Mouse (Mus musculus) layer of hippocampus, postnatal 36 days (tissue): ENCODE data around the gene Psmg1. TPM values are rescaled to one million over a fixed set of nuclear protein-coding genes. Genes with fewer than 3 reads are reported as not detected.

ENCODE experiments used
- DNase-seq, 2 experiments: peaks; one replicate each; pipeline ENCODE4 v3.0.0; 2022
- microRNA-seq, 2 experiments: library from miRNA; unstranded; fragments of <30 nt; microRNA quantifications; one replicate each; pipeline ENCODE4 v1.2.0; 2021
- total RNA-seq, 2 experiments: library from RNA; stranded (reverse); gene quantifications; 2 replicates each; pipeline ENCODE4 v1.2.3; 2021

Gene Psmg1
- total RNA-seq, 2 experiments from 2014 or later, result 16.6 to 16.7 TPM

DNA sequence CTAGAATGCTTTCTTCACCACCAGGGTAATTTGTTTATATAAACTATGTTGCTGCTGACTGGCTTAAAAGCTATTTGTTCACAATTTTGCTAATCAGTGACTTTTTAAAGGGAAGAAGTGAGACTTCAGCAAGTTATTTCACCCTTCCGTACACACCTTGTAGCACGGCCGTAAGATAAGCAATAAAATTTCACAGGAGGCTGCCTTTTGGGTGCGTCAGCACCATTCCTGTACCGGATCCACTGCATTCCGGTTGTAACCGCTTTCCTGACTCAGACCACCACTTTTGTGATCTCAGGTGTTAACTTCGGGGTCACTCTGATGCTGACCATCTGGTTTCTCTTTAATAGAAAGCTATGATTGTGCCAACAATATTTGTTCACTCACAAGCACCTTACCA lies 32.7 kb downstream of the Psmg1 start:
- no peak for DNase-seq

DNA sequence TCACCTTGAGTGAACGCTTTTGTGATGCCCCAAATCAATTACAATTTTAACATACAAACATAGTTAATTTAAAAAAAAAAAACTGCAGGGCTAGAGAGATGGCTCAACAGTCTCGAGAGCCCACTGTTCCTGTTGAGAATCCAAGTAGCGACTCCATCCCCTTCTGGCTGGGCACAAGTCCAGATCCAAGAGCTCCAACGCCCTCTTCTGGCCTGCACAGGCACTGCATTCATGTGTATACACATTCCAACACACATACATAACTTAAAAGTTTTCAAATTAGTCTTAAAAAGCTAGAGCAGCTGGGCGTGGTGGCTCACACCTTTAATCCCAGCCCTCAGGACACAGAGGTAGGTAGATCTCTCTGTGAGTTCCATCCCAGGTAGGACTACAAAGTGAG lies 34.1 kb downstream of the Psmg1 start:
- no peak for DNase-seq

DNA sequence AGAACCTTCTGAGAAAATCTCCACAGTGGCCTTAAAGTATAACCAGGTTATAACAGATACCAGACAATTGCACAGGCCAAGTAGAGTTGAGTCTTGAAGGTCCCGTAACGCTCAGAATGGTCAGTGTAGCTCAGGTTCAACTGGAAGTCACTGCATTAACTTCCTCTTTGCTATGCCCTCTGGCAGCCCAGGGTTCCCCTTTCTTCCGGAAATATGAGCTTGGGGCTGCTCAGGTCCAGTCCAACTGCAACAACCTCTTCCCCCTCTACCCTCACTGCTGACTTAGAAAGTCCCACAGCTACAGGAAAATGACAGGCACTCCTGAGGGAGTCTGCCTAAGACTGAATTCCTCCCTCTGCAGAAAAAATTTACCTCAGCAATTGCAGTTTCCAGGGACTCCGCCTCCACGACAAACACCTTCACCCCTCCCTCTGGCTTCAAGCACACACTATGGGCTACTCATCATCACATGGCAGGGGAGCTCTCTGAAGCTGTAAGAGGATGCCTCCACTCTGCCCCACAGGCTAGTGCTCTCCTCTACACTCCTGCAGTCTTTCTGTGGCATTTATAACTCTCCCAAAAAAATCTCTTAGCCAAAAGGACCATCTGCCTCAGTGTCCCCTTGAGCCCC lies 34.9 kb downstream of the Psmg1 start:
- DNase-seq, result no peak

DNA sequence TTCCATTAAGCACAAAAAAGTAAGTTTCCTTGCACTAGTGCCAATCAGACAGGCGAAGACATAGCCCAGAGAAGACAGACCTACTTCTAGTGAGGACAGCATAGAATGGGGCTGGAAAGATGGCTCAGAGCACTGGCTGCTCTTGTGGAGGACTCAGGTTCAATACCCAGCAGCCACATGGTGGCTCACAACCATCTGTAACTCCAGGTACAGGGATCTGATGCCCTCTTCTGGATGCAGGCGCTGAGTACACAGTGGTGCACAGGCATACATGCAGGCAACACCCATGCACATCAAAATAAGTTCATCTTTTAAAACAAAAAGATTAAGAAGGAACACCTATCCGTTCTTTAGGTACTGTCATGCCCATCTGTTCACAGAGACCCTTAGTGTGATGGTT lies 36.4 kb downstream of the Psmg1 start:
- DNase-seq, result no peak

DNA sequence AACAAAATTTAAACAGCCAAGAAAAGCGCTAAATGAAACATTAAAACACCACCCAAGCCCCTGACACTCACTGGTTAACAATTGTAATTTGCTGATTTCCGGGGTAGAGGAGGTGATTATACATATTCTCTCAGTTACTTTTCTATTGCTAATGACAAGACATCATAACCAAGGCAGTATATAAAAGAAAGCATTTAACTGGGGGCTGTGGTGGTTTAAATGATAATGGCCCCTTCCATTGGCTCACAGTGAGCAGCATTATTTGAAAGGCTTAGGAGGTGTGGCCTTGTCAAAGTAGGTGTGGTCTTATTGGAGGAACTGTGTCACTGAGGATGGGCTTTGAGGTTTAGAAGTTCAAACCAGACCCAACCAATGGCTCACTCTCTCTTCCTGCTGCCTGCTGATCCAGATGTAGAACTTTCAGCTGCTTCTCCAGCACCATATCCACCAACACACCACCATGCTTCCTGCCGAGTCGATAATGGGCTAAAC lies 37.6 kb downstream of the Psmg1 start:
- DNase-seq, result no peak

DNA sequence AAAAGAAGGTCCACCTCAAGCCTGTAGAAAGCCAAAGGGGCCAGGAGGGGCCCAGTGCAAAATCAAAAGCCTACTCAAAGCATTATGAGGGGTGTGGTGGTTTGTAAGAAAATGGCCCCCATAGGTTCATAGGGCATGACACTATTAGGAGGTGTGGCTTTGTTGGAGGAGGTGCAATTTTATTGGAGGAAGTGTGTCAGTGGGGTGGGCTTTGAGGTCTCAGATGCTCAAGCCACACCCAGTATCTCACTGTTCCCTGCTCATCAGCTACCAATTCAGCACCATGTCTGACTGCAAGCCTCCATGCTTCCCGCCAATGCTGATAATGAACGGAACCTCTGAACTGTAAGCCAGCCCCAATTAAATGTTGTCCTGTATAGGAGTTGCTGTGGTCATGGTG lies 39.3 kb downstream of the Psmg1 start:
- DNase-seq, result no peak

DNA sequence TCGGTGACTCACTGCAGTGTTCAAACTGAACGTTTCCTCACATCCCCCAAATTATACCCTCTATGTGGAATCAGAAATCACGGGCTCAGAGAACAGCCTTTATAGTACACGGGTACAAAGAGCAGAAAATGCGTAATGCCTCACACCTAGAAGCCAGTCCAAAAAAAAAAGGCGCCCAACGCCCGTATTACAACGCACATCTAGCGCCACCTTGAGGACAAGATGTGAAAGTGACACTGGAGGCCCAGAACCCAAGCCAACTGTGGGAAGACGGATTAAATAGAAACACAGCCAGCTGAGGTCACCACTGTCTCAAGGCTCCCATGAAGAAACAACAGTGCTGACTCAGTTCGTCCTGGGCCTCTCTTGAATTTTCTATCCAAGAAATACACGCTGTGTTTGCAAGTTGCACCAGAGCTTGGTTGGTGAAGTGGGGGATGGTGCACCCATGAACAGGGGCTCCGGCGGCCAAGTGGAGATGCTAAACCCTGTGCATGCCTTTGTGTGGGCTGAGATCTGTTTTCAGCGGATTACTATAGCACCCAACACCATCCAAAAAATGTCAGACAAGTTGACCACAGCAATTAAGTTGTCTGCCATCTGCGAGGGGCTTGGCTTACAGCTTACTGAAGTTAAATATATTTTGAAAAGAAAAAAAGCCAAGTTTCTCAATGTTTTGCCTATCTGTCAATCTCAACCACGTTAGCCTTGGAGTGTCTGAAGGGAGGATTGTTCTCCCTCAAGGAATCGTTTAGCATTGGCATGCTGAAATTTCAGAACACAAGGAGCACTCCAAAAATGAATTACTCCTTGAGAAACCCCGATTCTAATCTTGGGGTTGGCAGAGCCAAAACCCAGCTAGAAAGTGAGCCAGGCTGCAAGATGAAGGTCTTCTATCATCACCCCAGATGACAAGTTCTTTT lies 45.1 kb downstream of the Psmg1 start:
- DNase-seq, result peak; percentile 59 to 68

DNA sequence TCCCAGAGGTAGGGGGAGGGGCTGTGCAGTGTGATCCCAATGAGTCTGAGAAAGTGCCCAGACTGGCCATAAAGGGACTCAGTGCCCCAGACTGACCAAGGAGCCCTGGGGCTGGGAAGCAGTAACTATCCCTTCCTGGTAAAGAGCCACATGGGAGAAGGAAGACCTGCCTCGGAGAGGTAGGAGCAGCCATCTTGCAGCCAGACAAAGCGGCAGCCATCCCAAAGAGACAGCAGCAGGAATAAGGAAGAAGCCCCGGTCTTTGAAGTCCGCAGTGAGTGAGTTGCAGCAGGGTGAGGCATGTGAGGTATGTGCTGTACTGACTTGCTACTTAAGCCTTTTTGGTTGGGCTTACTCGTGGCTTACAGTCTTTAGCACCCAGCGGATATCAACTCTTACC lies 47.6 kb downstream of the Psmg1 start:
- DNase-seq, result no peak

DNA sequence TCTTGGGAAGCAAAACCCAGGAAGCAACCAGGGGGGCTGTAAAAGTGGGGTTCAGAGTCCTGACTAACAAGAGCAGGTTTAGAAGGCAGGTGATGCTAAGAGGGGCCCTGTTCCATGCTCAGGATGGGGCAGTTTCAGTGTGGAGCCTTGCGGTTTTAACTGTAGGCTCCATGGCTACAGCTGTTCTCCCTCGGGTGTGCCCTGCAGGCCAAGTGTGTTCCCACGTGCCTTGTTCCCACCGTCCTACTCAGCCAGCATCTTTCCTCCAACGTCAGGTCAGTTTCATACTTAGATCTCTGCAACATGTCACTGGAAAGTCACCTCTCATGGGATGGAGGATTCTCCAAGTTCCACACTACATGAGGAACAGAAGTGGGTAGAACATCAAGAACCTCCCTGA lies 49.2 kb downstream of the Psmg1 start:
- DNase-seq, result no peak

DNA sequence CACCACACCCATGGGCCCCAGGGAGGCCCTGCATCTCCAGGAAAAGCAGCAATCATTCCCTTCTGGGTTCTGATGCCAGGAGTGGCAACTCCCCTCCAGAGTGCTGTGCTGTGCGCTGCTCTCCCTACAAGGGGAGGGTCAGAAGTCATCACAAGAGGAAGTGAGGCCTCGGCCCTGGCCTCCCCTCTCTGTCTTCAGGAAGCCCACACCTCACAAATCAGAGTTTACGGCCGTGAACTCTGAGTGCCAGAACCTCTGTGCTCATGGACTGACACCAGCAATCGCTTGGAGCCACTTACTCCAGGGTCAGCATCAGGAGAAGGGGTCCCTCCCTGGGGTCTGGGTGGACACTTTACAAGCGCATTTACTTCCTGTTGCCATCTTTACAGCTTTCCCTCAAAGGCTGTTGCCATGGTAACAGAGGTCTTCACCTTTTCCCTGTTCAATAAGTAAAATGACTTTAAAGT lies 55.2 kb downstream of the Psmg1 start:
- DNase-seq, result no peak

DNA sequence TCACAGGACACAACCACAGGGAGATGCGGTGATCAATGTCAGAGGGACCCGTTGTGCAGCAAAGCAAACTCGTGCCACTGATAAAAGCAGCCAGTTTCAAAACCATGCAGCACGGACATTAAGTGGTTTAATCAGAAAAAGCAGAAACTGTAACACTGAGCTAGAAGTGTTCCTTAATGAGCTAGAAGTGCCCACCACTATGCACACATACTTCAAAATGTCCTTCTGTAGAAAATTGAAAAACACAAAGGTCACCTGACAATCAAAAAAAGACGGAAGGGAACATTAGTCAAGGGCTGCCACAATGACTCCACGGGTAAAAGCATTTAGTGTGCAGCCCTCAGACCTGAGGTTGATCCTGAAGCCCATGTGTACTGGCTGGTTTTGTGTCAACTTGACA lies 57.9 kb downstream of the Psmg1 start:
- no peak for DNase-seq

DNA sequence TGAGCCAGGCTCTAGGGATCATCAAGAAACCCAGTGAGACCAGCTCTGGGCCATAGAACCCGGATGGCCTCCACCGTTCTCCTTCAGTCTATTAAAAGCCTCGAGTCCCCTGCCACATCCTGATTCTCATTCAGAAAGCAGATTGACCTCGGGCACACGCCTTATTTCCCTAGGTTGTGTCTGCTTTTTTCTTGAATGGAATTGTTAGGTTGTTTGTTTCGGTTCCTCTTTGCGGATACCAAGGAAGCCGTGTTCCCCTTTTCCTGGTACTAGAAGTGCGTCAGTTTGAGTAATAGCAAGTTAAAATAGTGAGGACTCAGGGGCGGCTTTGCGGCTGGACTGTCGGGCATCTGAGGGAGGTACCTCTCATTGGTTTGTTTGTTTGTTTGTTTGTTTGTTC lies 59.3 kb downstream of the Psmg1 start:
- no peak for DNase-seq

Small RNA genes within 50 kb of the gene (microRNA-seq; reads per million reads assigned to microRNA genes)
- 0 reads per million in 2 experiments for gene Gm27833

Other genes starting within 250 kb of the Psmg1 start
- 100 to 1,000 TPM; 138 to 140 TPM for gene Brwd1, start 91.6 kb upstream of the Psmg1 start, total RNA-seq
- gene Hmgn1, start 136.8 kb upstream of the Psmg1 start, total RNA-seq, result 10 to 100 TPM; 79.7 to 91.4 TPM
- gene Wrb, start 154.4 kb upstream of the Psmg1 start, total RNA-seq, result 10 to 100 TPM; 70.8 to 73.3 TPM
- 1 to 10 TPM; 1.6 to 1.7 TPM for gene Lca5l, start 201.3 kb upstream of the Psmg1 start, total RNA-seq
- gene Sh3bgr, start 209.5 kb upstream of the Psmg1 start, total RNA-seq, result 1 to 10 TPM; 2.2 to 2.9 TPM
- 10 to 100 TPM; 48.7 to 57.1 TPM for gene B3galt5, start 244.8 kb upstream of the Psmg1 start, total RNA-seq